Mouse (Mus musculus) neural tube, embryonic 11.5 days (tissue): ENCODE data around the gene Rbm12b1. TPM values are rescaled to one million over a fixed set of nuclear protein-coding genes. Genes with fewer than 3 reads are reported as not detected.

Experiments used
- polyA plus RNA-seq: library from polyadenylated mRNA; unstranded; fragments of >200 nt; fragmentation: Nextera tagmentation; extraction: Ambion mirVana; gene quantifications from 2 replicates; pipeline ENCODE4 v1.2.1, GENCODE M21; 2014

The Rbm12b1 gene
- polyA plus RNA-seq, 1 experiment from 2014 or later = 8.9 TPM

Other genes with a start within 250 kb of the Rbm12b1 start
- 0.19 TPM in 1 of 2 replicates, not detected in the other for gene Gm10604, start 159.0 kb upstream of the Rbm12b1 start, polyA plus RNA-seq
- gene Rbm12b2, start 50.8 kb upstream of the Rbm12b1 start, polyA plus RNA-seq = 17.6 and 18.6 TPM in 2 replicates
- 88.4 and 92.4 TPM in 2 replicates for gene Fam92a, start 31.8 kb downstream of the Rbm12b1 start, polyA plus RNA-seq